Mouse (Mus musculus): ENCODE results near the gene Pnpla3.

The Pnpla3 gene

DNA sequence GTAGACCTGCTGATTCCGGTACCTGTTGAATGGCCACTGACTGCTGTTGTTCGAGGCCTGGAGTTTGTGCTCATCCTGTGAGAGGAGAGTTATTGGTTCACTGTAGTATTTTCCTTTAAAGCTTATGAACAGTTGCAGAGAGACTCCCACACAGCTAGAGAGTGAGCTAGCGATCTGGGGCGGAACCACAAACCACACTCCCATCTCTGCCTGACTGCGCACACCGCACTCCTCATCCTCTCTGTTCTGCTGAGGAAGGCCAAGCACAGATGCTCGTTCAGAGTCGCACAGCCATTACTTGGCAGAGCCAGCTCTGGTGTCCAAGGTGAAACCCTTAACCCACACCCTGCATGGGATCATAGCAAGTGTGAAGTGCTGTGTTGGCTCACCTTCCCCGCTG lies 11.1 kb downstream of the Pnpla3 start:
- DNase-seq (ENCODE audit: low spot score) = no peak

DNA sequence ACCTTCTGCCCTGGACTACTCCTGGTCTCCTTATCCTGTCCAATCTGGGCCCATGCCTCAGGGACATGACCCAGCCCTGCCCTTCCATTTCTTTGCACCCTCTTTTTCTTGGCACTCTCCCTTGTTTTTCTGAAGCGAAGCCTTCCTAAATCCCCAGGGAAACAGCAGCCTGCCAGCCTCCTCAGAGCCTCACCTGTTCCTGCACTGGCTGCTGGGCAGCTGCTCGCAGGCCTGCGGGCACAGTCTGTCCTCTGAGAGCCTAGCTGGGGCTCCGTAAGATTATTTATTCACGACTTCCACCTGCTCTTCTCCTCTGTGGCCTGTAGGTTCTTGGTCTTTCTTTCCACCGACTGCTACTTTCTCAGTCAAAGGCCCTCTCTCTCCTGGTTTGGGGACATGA lies 14.4 kb downstream of the Pnpla3 start:
- no peak for DNase-seq (ENCODE audit: low spot score)

DNA sequence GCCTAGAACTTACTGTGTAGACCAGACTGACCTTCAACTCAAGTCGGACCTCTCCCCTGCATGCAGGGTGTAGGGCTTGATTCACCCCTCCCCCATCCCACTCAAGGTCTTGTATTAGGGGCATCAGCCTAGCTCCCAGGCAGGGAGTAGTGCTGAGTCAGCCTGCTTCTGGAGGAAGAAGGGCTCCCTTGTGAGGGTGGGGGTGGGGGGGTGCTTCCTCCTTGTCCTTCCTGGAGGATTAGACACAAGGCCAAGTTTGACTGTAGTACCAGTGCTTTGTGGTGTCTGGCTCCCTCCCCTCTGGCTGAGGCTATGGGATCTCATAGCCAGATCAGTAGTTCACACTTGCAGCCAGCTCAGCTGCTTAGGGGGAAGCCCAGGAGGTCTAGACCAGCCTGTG lies 16.3 kb downstream of the Pnpla3 start:
- peak; percentile 37 for DNase-seq (ENCODE audit: low spot score)

DNA sequence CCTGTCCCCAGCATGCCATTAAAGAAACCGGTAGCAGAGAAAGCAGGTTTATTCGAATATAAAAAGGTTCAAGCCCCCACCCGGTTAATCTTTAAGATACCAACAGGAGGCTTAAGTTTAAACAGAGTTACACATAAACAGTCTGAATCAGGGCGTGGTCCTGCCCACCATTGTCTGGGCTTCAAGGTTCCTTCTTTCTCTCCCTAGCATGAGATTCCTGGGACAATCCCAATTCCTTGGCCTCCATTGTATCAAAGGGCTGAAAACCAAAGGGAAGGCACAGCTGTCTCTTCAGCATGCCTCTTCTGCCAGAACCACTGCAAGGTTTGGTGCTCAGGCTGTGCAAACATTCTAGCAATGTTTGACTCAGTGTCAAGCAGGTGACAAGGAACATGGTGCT lies 18.6 kb downstream of the Pnpla3 start:
- DNase-seq (ENCODE audit: low spot score) = peak; percentile 57

DNA sequence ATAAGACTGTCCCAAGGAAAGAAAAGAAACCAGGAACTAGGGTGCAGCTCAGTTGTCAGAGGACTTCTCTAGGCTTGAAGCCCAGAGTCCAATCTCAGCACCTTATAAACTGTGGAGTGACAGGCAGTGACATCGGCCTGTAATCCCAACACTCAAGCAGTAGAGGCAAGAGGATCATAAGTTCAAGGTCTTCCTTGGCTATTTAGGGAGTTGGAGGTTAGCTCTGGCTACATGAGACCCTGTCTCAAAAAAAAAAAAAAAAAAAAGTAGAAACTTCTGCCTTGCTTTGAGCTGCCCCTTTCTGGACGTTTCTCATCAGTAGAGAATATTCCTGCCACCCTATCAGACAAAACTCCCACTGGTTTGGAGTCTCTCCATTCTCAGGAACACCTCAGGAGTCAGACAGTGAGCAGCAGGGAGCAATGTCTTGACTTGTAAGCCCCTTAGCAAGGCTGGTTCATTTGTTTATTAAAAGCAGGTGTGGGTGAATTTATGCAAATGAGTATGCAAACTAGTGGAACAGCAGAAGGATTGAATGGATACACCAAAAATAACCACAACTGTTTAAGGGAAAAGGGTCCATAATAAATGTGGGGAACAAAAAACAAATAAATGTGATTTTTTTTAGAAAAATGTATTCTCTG lies 21.4 kb downstream of the Pnpla3 start:
- no peak for DNase-seq (ENCODE audit: low spot score)

DNA sequence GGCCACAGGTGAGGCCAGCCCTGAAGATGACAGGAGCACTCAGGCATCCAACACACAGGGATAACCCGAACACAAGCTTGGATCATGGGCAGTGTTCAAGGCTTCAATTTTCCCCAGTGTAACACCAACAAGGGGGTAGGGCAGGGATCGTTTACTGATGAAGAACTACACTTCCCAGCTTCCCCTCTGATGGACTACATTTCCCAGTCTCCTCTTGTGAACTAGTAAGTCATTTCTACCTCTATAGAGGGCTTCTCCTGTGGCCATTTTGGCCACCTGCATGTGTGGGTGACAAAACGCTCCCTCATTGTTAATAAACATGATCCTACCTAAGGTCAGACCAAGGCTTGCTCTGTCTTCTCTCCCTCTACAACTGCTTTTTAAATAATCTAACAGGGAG lies 22.2 kb downstream of the Pnpla3 start:
- DNase-seq (ENCODE audit: low spot score) = peak; percentile 35

DNA sequence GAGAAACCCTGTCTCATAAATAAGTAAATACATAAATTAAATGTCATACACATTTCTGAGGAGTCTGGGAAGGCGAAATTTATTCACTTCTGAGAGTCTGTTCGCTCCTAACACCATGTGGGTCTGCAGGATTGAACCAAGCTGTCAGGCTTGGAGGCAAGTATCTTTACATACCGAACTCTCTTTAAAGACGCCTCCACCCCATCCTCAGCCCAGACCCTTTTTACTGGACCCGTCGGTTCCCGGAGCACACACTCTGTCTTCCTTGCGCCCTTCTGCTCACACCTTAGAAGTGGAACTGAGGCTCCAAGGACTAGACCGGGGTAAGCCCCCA lies 24.1 kb downstream of the Pnpla3 start:
- no peak for DNase-seq (ENCODE audit: low spot score)

DNA sequence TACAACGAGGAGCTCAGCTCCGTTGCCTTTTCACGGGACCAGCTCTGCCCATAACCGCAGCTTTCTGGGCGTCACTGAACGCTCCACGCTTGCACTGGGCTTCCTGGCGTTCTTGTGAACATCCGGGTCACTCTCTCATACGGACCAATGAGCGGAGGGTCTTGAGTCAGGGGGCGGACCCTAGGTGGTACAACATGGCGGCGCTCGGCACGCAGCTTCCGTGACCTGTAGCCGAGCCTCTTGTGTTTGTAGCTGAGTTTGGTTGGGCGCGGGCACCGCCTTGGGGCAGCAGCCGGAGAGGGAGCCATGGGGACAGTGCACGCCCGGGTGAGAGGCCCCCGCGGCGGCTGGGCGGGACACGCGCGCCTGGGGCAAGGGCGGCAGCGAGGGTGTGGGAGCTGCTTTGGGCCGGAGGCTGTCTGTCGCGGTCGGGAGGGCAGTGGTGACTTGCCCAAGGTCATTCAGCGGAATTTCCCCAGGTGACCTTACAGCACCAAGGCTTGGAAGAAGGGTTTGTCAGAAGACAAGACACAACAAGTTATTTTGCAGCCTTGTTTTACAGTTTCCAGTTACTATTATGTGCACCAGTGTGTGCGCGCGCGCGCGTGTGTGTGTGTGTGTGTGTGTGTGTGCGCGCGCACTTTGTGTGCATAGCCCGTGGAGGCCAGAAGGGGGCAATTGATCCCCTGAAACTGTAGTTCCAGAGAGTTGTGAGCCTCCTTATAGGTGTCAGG lies 24.6 kb downstream of the Pnpla3 start, which contains the start of gene Samm50:
TSS of gene Samm50 (plus strand) at position 184 of the 734 bp plus-strand sequence.
- peak; percentile 95 for DNase-seq (ENCODE audit: low spot score)

DNA sequence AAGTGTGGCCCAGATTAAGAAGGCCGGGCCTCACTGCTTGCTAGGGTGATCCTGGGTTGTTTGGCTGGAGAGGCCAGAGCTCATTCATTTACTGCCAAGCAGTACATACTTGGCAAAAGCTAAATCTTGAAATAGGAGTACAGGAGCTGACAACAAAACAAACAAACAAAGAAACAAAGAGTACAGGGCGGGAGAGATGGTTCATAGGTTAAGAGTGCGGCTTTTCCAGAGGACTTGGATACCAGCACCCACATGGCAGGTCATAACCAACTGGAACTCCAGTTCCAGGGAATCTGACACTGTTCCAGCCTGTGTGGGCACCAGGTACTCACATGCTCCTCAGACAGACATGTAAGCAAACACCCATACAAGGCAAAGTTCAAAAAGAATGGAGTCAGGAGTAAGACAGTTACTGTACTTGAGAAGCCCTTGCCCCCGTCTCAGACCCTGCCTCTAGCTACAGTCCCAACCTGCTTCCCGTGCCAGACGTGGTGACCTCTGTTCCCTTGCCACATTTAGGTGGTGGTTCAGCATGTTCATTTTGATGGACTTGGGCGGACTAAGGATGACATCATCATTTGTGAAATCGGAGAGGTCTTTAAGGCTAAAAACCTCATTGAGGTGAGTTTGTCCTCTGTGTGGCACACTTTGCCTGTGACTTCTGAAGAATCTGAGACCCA lies 29.0 kb downstream of the Pnpla3 start:
- no peak for DNase-seq (ENCODE audit: low spot score)

DNA sequence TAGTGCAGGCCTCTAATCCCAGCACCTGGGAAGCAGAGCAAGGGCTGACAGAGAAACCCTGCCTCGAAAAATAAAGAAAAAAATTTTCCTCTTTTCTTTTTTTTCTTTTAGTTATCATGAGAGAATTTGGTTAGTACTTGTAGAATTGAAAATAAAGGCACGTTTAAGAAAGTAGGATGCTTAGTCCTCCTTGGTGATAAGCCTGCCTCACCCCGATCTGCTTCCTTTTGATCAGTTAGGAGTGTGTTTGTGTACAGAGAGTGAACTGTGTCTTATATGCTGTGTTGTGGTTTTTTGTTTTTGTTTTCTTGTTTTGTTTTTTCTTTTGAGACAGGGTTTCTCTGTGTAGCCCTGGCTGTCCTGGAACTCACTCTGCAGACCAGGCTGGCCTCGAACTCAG lies 39.7 kb downstream of the Pnpla3 start:
- no peak for DNase-seq (ENCODE audit: low spot score)

DNA sequence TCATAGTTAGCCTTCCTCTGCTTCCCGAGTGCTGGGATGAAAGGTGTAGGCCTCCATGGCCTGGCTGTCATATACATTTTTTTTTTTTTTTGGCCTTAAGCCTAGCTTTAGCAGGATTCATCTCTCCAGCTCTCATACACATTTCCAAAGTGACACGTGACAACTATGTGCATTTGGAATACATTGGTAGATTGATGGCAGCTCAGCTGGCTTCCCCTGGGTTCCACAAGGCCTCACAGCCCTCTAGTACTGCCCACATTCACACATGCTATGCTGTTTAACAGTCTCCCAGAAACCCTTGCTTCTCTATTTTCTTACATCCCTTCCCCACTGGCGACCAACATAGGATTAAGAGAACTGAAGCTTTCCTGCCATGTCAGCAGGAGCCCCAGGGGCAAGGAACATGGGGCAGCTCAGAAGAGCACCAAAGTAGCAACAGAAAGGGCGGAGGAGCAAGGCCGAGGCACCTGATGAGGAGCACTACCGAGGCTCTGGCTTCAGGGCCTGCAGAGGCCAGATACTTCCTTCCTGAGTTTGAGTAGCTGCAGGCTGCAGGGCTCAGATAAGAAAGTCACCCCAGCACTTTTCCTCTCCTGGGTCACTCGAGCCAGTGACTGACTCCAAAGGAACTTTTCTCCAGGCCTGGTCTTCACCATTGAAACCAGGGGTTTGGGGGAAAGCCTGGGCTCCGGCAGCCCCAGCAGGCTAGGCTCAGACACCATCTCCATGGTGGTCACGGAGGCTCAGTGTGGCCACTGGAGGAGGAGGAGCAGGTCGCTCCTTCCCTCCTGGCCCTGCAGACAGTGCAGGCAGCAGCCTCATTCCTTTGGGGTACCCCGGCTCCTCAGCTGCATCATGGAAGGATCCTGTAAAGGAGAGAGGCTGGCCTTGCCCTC lies 42.1 kb downstream of the Pnpla3 start:
- DNase-seq (ENCODE audit: low spot score) = peak; percentile 43

DNA sequence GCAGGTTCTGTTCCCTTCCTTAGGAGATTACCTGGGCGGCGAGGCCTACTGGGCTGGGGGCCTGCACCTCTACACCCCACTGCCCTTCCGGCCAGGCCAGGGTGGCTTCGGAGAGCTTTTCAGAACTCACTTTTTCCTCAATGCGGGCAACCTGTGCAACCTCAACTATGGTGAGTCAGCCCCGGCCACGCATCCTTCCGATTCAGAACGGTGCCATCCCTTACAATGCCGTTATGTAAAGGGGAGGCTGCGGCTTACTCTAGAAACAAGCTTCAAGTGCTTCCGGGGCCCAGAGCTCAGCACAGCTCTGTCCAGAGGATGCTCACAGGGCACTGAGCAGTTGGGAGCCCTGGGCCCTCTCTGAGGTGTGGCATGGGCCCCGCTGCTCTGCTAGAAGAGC lies 42.8 kb downstream of the Pnpla3 start:
- no peak for DNase-seq (ENCODE audit: low spot score)

DNA sequence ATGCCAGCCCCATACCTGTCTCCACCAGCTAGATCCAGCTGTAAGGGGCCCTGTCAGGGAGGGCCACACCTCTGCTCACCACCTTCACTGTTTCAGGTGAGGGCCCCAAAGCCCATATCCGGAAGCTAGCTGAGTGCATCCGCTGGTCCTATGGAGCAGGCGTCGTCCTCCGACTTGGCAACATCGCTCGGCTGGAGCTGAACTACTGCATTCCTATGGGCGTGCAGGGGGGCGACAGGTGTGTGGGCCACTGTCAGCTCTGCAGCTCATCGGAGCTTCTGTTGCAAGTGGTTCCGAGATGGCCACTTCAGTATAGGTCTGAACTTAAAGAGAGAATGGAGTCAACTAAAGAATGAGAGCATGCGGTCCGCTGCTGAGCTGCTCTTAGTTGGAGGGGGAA lies 43.3 kb downstream of the Pnpla3 start:
- no peak for DNase-seq (ENCODE audit: low spot score)

DNA sequence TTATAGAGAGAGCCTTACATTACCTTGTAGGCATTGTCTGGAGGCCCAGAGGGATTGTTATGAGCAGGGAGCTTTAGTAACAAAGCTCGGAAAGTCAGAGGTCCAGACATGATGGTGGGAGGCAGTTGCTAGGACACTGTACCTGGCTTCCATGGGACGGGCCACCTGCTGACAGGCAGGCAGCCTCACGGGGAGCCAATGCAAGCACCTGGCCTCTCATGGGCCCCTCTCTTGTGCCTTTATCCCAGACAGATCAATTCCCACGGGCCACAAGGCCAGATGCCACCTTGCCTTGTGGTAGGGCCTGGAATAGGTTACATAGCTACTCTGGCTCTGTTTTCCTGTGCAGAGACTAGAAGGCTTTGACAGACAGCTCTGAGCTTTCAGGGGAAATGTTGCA lies 43.9 kb downstream of the Pnpla3 start:
- DNase-seq (ENCODE audit: low spot score) = no peak

DNA sequence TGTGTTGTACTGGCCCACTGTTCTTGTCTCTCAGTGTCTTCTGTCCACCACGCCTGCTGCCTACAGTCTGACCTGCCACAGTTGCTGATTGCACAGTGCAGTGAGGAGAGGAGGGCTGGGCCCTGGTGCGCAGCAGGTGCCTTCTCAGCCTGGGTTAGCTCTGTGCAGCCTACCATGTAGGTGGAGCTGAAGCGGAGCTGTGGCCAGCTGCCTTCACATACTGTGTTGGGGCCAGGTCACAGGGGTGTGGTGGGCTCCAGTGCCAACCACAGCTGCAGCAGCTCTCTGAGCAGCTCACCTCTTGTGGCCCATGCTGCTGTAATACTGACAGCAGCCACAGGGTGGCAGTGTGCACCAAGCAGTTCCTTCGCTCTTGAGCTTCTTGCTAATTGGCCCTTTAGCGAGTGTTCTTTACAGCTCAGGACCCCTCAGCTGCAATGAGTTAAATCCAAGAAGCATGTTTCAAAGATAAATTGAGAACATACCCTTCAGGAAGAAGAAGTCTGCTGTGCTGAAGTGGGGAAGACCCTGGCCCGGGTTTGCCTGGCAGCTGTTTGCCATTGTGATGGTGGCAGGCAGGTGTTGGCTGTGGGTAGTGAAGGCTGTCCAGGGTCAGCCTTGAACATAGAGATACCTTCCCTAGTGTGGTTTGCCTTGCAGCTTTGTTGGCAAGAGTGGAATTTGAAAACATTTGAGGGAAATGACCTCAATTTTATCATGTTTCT lies 44.6 kb downstream of the Pnpla3 start:
- peak; percentile 72 for DNase-seq (ENCODE audit: low spot score)

DNA sequence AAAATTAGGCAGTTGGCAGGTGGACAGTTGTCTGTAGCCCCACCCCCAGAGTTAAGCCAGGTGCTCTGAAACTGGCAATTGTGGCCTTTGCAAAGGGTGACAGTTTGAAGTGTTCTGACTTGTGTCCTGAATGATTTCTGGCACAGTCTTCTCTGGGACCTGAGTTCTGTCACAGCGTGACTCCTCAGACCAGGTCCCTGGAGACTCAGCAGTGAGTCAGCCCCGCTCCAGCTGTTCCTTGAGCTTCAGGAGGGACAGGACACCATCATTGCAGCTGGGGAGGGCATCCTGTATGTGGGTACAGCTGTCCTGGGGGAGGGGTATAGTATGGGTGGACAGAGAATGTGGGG lies 45.1 kb downstream of the Pnpla3 start:
- DNase-seq (ENCODE audit: low spot score) = no peak

DNA sequence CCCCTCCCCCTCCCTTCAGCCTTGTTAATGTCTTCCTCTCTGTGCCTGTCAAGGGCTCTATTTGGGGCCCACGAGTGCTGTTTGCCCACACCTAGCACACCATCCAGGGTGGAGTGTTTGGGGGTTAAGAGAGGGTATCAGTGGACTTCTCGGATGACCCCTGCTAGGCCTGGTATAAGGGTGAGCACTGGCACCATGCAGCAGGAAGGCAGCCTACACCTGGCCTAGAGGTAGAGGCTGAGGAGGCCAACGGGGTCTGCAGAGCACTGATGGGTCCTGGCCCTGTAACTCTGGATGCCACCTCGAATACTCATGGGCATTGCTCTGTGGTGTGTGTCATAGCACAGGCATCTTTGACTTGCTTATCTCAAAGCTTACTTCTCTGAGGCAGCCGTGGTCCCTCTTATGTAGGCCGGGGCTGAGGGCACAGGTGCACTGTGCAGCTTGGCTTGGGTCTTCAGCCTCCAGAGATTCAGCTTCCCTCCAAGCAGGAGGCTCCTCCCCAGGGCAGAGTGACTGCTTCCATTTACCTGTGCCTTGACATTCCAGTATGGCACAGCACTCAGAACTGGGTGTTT lies 45.6 kb downstream of the Pnpla3 start:
- no peak for DNase-seq (ENCODE audit: low spot score)

DNA sequence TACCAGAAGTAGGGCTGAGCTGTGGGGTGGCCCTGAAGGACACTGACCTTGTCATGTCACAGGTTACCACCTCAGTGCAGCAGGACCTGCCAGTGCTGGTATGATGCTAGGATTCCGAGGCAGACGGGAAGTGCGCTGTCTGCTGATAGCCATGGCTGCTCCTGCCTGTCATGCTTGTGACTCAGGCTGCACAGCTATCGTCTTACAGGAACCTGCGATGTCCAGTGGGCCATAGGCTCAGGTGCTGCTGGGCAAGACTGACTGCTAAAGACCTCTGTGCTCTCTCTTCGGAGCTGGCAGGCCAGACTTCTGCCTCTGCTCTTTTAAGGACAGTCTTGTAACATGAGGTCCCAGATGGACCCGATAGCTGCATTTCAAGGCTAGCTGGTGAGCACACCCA lies 46.8 kb downstream of the Pnpla3 start:
- DNase-seq (ENCODE audit: low spot score) = no peak

DNA sequence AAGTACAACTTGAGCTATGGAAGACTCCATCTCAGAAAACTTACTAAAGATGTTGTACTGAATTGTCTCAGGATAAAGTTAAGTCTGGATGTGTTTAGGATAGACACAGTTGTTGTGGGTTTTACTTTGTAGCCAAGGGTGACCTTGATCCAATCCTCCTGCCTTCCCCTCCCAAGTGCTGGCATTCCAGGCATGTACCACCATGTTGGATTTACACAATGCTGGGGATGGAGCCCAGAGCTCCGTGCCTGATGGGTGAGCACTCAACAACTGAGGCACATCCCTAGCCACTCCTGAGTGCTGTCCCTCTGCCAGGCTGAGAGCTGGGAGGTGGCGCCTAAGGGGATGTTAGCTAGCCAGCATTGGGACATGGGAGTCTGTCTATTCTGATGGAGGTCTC lies 47.6 kb downstream of the Pnpla3 start:
- no peak for DNase-seq (ENCODE audit: low spot score)

DNA sequence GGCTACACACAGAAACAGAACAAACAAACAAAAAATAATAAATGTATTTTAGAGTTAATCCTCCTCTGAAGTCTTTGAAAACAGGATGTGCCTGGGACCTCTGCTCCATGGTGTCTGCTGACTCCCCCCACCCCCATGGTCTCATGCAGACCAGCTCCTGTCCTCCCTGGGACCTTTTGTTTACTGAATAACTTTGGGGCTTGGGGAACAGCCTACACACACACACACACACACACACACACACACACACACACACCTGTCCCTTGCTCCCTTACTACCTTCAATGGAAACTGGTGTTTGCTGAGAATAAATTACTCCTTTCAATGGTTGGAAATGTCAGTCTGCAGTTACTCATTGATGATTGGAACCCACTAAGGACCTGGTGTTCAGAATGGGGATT lies 48.4 kb downstream of the Pnpla3 start:
- peak; percentile 66 for DNase-seq (ENCODE audit: low spot score)

DNA sequence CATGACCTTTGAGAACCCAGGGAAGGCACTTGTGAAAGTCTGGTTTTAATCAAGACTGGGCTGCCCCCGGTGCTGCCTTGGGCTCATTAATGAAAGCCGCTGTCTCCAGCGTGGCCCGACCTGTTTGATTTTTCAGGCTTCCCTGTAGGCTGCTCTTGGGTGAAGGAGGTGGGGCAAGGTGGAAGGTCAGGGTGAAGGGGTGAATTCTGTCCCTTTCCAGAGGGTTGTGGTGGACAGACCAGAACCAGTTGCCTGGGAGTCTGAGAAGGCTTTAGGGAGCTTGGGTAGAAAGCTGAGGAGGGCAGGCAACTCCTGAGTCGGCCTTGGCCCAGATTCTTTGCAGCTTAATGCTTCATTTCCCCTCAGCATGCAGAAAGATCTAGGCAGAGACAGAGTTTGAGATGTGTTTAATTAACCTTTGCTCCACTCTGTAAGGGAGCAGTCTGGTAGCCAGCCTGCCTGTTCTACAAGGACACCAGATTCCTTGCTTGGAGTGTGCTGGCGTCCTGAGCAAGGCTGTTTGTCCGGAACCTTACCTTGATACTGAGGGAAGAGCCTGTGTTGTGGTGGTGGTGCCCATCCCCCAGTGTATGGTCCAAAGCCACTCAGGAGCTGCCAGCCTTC lies 48.9 kb downstream of the Pnpla3 start:
- DNase-seq (ENCODE audit: low spot score) = peak; percentile 84

Measured in yolk sac, embryonic 10.5 days (tissue).